Mouse (Mus musculus): Measurements from ENCODE around the gene Hirip3.

DNA sequence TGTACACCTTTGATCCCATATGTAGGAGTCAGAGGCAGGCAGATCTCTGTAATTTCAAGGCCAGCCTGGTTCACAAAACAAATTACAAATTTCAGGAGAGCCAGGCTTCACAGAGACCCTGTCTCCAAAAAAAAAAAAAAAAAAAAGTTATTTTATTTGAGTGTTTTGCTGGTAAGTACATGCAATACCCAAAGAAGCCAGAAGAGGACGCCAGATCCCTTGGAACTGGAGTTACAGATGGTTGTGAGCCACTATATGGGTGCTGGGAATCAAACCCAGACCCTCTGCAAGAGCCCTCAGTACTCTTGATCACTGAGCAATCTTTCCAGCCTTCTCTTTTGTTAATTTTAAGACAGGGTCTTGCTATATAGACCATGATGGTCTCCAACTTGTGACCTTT lies 43.0 kb upstream of the Hirip3 start:
- TF ChIP-seq POLR2A (IDR thresholded peaks at IDR 0.05; ENCODE audit: insufficient read depth, low read depth, low read length) (no peak), CTCF (IDR thresholded peaks at IDR 0.05; ENCODE audit: insufficient read depth, low read depth, low read length) (no peak)
